In genomic region chr2:29619484-29620300, GRCm38 (mm10) we compare ENCODE assay signal across 8 mouse cellular contexts. TPM values are rescaled to one million over a fixed set of nuclear protein-coding genes. Genes with fewer than 3 reads are reported as not detected.
A peak's percentile ranks its signal among the peaks of the same experiment; 100 is the strongest.
DNase-seq lines count a peak whose midpoint lies in the region; ATAC-seq lines count a peak whose summit lies in the region.

Rapgef1 (plus strand) TSS chr2:29619720.

- no peaks in the 10 kb centered on the region for H3K9me3 ChIP-seq in hindbrain, embryonic 10.5 days
- H3K9me3 ChIP-seq in lung, embryonic 16.5 days (ENCODE audit: control insufficient read depth, low read length): no peaks in the 10 kb centered on the region

- DNase-seq in MN1 (ENCODE audit: low spot score): peak; percentile 73
- peak; percentile 85 for DNase-seq in cerebellum, adult 9-10 months
- peak in 1 of 2 experiments; percentile 91 for DNase-seq in frontal cortex, adult 2 months (ENCODE audit: extremely low spot score in 1 of 2, low spot score in 1 of 2)
- peak; percentile 89 for DNase-seq in hindbrain, embryonic 10.5 days (ENCODE audit: low spot score)
- peak; percentile 66 for DNase-seq in layer of hippocampus, adult 9-10 months (ENCODE audit: low spot score)
- DNase-seq in ovary, adult 18-20 months (ENCODE audit: low spot score): peak; percentile 44
- peak; percentile 88 for DNase-seq in thymus, postnatal 0 days (ENCODE audit: low spot score)

- H3K9ac ChIP-seq in lung, embryonic 16.5 days (ENCODE audit: low read length): peak within 1 kb of the TSS; percentile 91

- peak within 1 kb of the TSS; percentile 78 for H3K4me3 ChIP-seq in hindbrain, embryonic 10.5 days
- H3K4me3 ChIP-seq in lung, embryonic 16.5 days (ENCODE audit: low read length): peak within 1 kb of the TSS; percentile 88

- H3K4me2 ChIP-seq in lung, embryonic 16.5 days (ENCODE audit: low read depth, low read length): peak within 1 kb of the TSS; percentile 83

- H3K27ac ChIP-seq in hindbrain, embryonic 10.5 days: peak within 1 kb of the TSS; percentile 97
- peak within 1 kb of the TSS; percentile 75 for H3K27ac ChIP-seq in lung, embryonic 16.5 days (ENCODE audit: low read length)

- 5% methylated on average over 100 of the region's 101 CpGs for WGBS in hindbrain, embryonic 10.5 days
- WGBS in lung, embryonic 16.5 days: under 1% methylated on average over 75 of the region's 101 CpGs

- peaks cover 38% of the 10 kb centered on the region for H3K4me1 ChIP-seq in hindbrain, embryonic 10.5 days (replicated peaks)
- peaks cover 12% of the 10 kb centered on the region for H3K4me1 ChIP-seq in lung, embryonic 16.5 days (replicated peaks; ENCODE audit: control insufficient read depth, insufficient read depth, low read length)

- H3K36me3 ChIP-seq in hindbrain, embryonic 10.5 days: peaks cover 6% of the 10 kb centered on the region
- H3K36me3 ChIP-seq in lung, embryonic 16.5 days (ENCODE audit: control insufficient read depth, insufficient read depth, low read length): no peaks in the 10 kb centered on the region

- ATAC-seq in lung, embryonic 16.5 days (ENCODE audit: low read depth): peak; percentile 89

- no peaks in the 10 kb centered on the region for H3K27me3 ChIP-seq in hindbrain, embryonic 10.5 days (ENCODE audit: insufficient read depth, poor library complexity, severe bottlenecking)
- no peaks in the 10 kb centered on the region for H3K27me3 ChIP-seq in lung, embryonic 16.5 days (ENCODE audit: control insufficient read depth, insufficient read depth, low read depth, low read length)

RNA-seq across cellular contexts. Expression of gene Rapgef1, which starts in this region (rescaled TPM):
- 74.6 and 80.1 TPM in 2 replicates for polyA plus RNA-seq in frontal cortex, adult 2 months (2012; rRNA removed)
- 13.5 and 16.0 TPM in 2 replicates for polyA plus RNA-seq in hindbrain, embryonic 10.5 days (2016; fragmentation: Nextera tagmentation; extraction: Ambion mirVana)
- polyA plus RNA-seq in lung, embryonic 16.5 days (2015; fragmentation: Nextera tagmentation; extraction: Ambion mirVana): 10.7 and 12.2 TPM in 2 replicates
- 16.0 and 19.1 TPM in 2 replicates for polyA plus RNA-seq in thymus, postnatal 0 days (2015; fragmentation: Nextera tagmentation; extraction: Ambion mirVana)
